Mouse (Mus musculus): ENCODE measurements around the gene Apaf1.

Apaf1 gene

GRCm38 (mm10) chr10:91081959-91082507, 537 bp downstream of the Apaf1 start:
- DNase-seq (ENCODE audit: low read depth, low spot score) = peak; percentile 26

GRCm38 (mm10) chr10:91080540-91080939, 2.0 kb downstream of the Apaf1 start:
- no peak for DNase-seq (ENCODE audit: low read depth, low spot score)

- DNase-seq (ENCODE audit: low read depth, low spot score) = no peak
Observed at GRCm38 (mm10) chr10:91076667-91077066, 5.9 kb downstream of the Apaf1 start.

- DNase-seq (ENCODE audit: low read depth, low spot score) = no peak
Observed at GRCm38 (mm10) chr10:91073345-91073744, 9.2 kb downstream of the Apaf1 start.

GRCm38 (mm10) chr10:91071768-91072167, 10.8 kb downstream of the Apaf1 start:
- no peak for DNase-seq (ENCODE audit: low read depth, low spot score)

GRCm38 (mm10) chr10:91062355-91062754, 20.2 kb downstream of the Apaf1 start:
- DNase-seq (ENCODE audit: low read depth, low spot score) = no peak

GRCm38 (mm10) chr10:91060742-91061141, 21.8 kb downstream of the Apaf1 start:
- no peak for DNase-seq (ENCODE audit: low read depth, low spot score)

GRCm38 (mm10) chr10:91052734-91053133, 29.8 kb downstream of the Apaf1 start:
- no peak for DNase-seq (ENCODE audit: low read depth, low spot score)

- no peak for DNase-seq (ENCODE audit: low read depth, low spot score)
Observed at GRCm38 (mm10) chr10:91051156-91051555, 31.4 kb downstream of the Apaf1 start.

GRCm38 (mm10) chr10:91049696-91050095, 32.9 kb downstream of the Apaf1 start:
- DNase-seq (ENCODE audit: low read depth, low spot score) = no peak

GRCm38 (mm10) chr10:91033942-91034341, 48.6 kb downstream of the Apaf1 start:
- DNase-seq (ENCODE audit: low read depth, low spot score) = peak; percentile 32

GRCm38 (mm10) chr10:91032399-91032798, 50.2 kb downstream of the Apaf1 start:
- peak; percentile 9 for DNase-seq (ENCODE audit: low read depth, low spot score)

GRCm38 (mm10) chr10:91031176-91031575, 51.4 kb downstream of the Apaf1 start:
- DNase-seq (ENCODE audit: low read depth, low spot score) = no peak

GRCm38 (mm10) chr10:91029002-91029539, 53.5 kb downstream of the Apaf1 start:
- DNase-seq (ENCODE audit: low read depth, low spot score) = no peak

GRCm38 (mm10) chr10:91027964-91028363, 54.6 kb downstream of the Apaf1 start:
- no peak for DNase-seq (ENCODE audit: low read depth, low spot score)

GRCm38 (mm10) chr10:91027468-91027867, 55.1 kb downstream of the Apaf1 start:
- no peak for DNase-seq (ENCODE audit: low read depth, low spot score)

- no peak for DNase-seq (ENCODE audit: low read depth, low spot score)
Observed at GRCm38 (mm10) chr10:91005858-91006538, 76.6 kb downstream of the Apaf1 start.

GRCm38 (mm10) chr10:91001421-91001820, 81.1 kb downstream of the Apaf1 start:
- no peak for DNase-seq (ENCODE audit: low read depth, low spot score)

GRCm38 (mm10) chr10:90999899-91000298, 82.7 kb downstream of the Apaf1 start:
- DNase-seq (ENCODE audit: low read depth, low spot score) = no peak

- no peak for DNase-seq (ENCODE audit: low read depth, low spot score)
Observed at GRCm38 (mm10) chr10:90993869-90994268, 88.7 kb downstream of the Apaf1 start.

- no peak for DNase-seq (ENCODE audit: low read depth, low spot score)
Observed at GRCm38 (mm10) chr10:90992237-90992636, 90.3 kb downstream of the Apaf1 start.

GRCm38 (mm10) chr10:90990340-90990739, 92.2 kb downstream of the Apaf1 start:
- DNase-seq (ENCODE audit: low read depth, low spot score) = no peak

GRCm38 (mm10) chr10:90983046-90983445, 99.5 kb downstream of the Apaf1 start:
- no peak for DNase-seq (ENCODE audit: low read depth, low spot score)

Measured in c-Kit-negative CD71-positive TER-119-positive erythroid progenitor cells, embryonic 14.5 days (primary cell).